Mouse (Mus musculus): ENCODE measurements around the gene Bst2.
"Not testable (repeated sequence)": the region's sequence is repeated elsewhere in the genome, so short reads cannot be mapped to it uniquely, and the experiment has no call there.

The Bst2 gene

GRCm38 (mm10) chr8:71560765-71561164 lies 23.5 kb upstream of the Bst2 start:
- in situ Hi-C loops (cut with MboI; ENCODE audit: unreplicated experiment in 2 of 2) = loop anchor here (5.0 kb wide), 3 partner anchors 37 to 102 kb away; partner anchors contain the start of gene Fam129c (in 2 of the 2)

- in situ Hi-C loops (cut with MboI; ENCODE audit: unreplicated experiment in 2 of 2) = loop anchor here (5.0 kb wide), 3 partner anchors 37 to 102 kb away; partner anchors contain the start of gene Fam129c (in 2 of the 2)
Measured at GRCm38 (mm10) chr8:71560071-71560470, 22.8 kb upstream of the Bst2 start.

- in situ Hi-C loops (cut with MboI; ENCODE audit: unreplicated experiment in 2 of 2) = loop anchor here in 1 of 2 experiments (10.0 kb wide), 1 partner anchor 176 kb away; no protein-coding TSS in a partner anchor
Measured at GRCm38 (mm10) chr8:71558958-71559690, 21.9 kb upstream of the Bst2 start.

- in situ Hi-C loops (cut with MboI; ENCODE audit: unreplicated experiment in 2 of 2) = loop anchor here in 1 of 2 experiments (10.0 kb wide), 1 partner anchor 176 kb away; no protein-coding TSS in a partner anchor
Measured at GRCm38 (mm10) chr8:71558071-71558957, 21.1 kb upstream of the Bst2 start, which contains the start of gene Tmem221. TSS of gene Tmem221 (minus strand) at chr8:71558871.

- in situ Hi-C loops (cut with MboI; ENCODE audit: unreplicated experiment in 2 of 2) = loop anchor here in 1 of 2 experiments (10.0 kb wide), 1 partner anchor 180 kb away; no protein-coding TSS in a partner anchor
Measured at GRCm38 (mm10) chr8:71554644-71555043, 17.4 kb upstream of the Bst2 start.

- in situ Hi-C loops (cut with MboI; ENCODE audit: unreplicated experiment in 2 of 2) = loop anchor here in 1 of 2 experiments (10.0 kb wide), 1 partner anchor 181 kb away; no protein-coding TSS in a partner anchor
Measured at GRCm38 (mm10) chr8:71554001-71554400, 16.7 kb upstream of the Bst2 start.

- in situ Hi-C loops (cut with MboI; ENCODE audit: unreplicated experiment in 2 of 2) = loop anchor here in 1 of 2 experiments (10.0 kb wide), 1 partner anchor 182 kb away; no protein-coding TSS in a partner anchor
Measured at GRCm38 (mm10) chr8:71552770-71553169, 15.5 kb upstream of the Bst2 start.

- in situ Hi-C loops (cut with MboI; ENCODE audit: unreplicated experiment in 2 of 2) = loop anchor here in 1 of 2 experiments (10.0 kb wide), 1 partner anchor 184 kb away; no protein-coding TSS in a partner anchor
Measured at GRCm38 (mm10) chr8:71550754-71551153, 13.5 kb upstream of the Bst2 start.

GRCm38 (mm10) chr8:71547590-71547989 lies 10.3 kb upstream of the Bst2 start:
- in situ Hi-C loops (cut with MboI; ENCODE audit: unreplicated experiment in 2 of 2) = no loop called here

- in situ Hi-C loops (cut with MboI; ENCODE audit: unreplicated experiment in 2 of 2) = no loop called here
Measured at GRCm38 (mm10) chr8:71545053-71545452, 7.8 kb upstream of the Bst2 start.

GRCm38 (mm10) chr8:71543755-71544154 lies 6.5 kb upstream of the Bst2 start:
- in situ Hi-C loops (cut with MboI; ENCODE audit: unreplicated experiment in 2 of 2) = no loop called here

- in situ Hi-C loops (cut with MboI; ENCODE audit: unreplicated experiment in 2 of 2) = no loop called here
Measured at GRCm38 (mm10) chr8:71542632-71543343, 5.5 kb upstream of the Bst2 start, which contains the start of gene Mvb12a. TSS of gene Mvb12a (plus strand) at chr8:71542922.

- in situ Hi-C loops (cut with MboI; ENCODE audit: unreplicated experiment in 2 of 2) = no loop called here
Measured at GRCm38 (mm10) chr8:71535663-71536062, 1.6 kb downstream of the Bst2 start.

GRCm38 (mm10) chr8:71534263-71534810 lies 2.9 kb downstream of the Bst2 start:
- in situ Hi-C loops (cut with MboI; ENCODE audit: unreplicated experiment in 2 of 2) = no loop called here

GRCm38 (mm10) chr8:71530735-71531467 lies 6.4 kb downstream of the Bst2 start:
- in situ Hi-C loops (cut with MboI; ENCODE audit: unreplicated experiment in 2 of 2) = not testable (repeated sequence)

GRCm38 (mm10) chr8:71528362-71529073 lies 8.7 kb downstream of the Bst2 start:
- in situ Hi-C loops (cut with MboI; ENCODE audit: unreplicated experiment in 2 of 2) = no loop called here

- in situ Hi-C loops (cut with MboI; ENCODE audit: unreplicated experiment in 2 of 2) = no loop called here
Measured at GRCm38 (mm10) chr8:71527162-71527870, 9.9 kb downstream of the Bst2 start.

- in situ Hi-C loops (cut with MboI; ENCODE audit: unreplicated experiment in 2 of 2) = no loop called here
Measured at GRCm38 (mm10) chr8:71526272-71526671, 11.0 kb downstream of the Bst2 start.

All from v-Abl transformed pro-B cells (cell line).